Comparison of ENCODE assay signal across 8 mouse cellular contexts in genomic region chr16:34806883-34807767, GRCm38 (mm10).
DNase-seq lines count a peak whose midpoint lies in the region; ATAC-seq and TF ChIP-seq lines count a peak whose summit lies in the region.

No protein-coding gene starts in this region.

- peaks cover 24% of the 10 kb centered on the region for H3K4me1 ChIP-seq in forebrain, embryonic 12.5 days
- H3K4me1 ChIP-seq in forebrain, embryonic 16.5 days (replicated peaks; ENCODE audit: control insufficient read depth, insufficient read depth, low read length): peaks cover 11% of the 10 kb centered on the region; the same call in 1 of the 2 replicates
- peaks cover 8% of the 10 kb centered on the region; the same call in 1 of the 2 replicates for H3K4me1 ChIP-seq in kidney, adult 2 months (ENCODE audit: control insufficient read depth, insufficient read depth, low read length)
- H3K4me1 ChIP-seq in lung, embryonic 14.5 days (ENCODE audit: insufficient read depth): peaks cover 15% of the 10 kb centered on the region
- no peaks in the 10 kb centered on the region for H3K4me1 ChIP-seq in stomach, postnatal 0 days (replicated peaks; ENCODE audit: control insufficient read depth, insufficient read depth)

- H3K27ac ChIP-seq in forebrain, embryonic 12.5 days: no peak overlapping the region
- no peak overlapping the region for H3K27ac ChIP-seq in forebrain, embryonic 16.5 days (ENCODE audit: low read length)
- H3K27ac ChIP-seq in kidney, adult 2 months (ENCODE audit: insufficient read depth, low read depth, low read length): no peak overlapping the region
- peak overlapping the region; percentile 69 for H3K27ac ChIP-seq in lung, embryonic 14.5 days (ENCODE audit: low read depth)
- peak overlapping the region; percentile 49; the same call in 1 of the 2 replicates for H3K27ac ChIP-seq in stomach, postnatal 0 days (replicated peaks)

- H3K27me3 ChIP-seq in forebrain, embryonic 12.5 days: peaks cover 10% of the 10 kb centered on the region
- H3K27me3 ChIP-seq in forebrain, embryonic 16.5 days (replicated peaks; ENCODE audit: control insufficient read depth, insufficient read depth, low read length): 0 out of 2 replicates have a peak, but pooled peaks cover 3% of the 10 kb centered on the region
- H3K27me3 ChIP-seq in kidney, adult 2 months (replicated peaks; ENCODE audit: control insufficient read depth, insufficient read depth, low read length): no peaks in the 10 kb centered on the region
- H3K27me3 ChIP-seq in lung, embryonic 14.5 days (ENCODE audit: insufficient read depth, low read length): no peaks in the 10 kb centered on the region
- no peaks in the 10 kb centered on the region for H3K27me3 ChIP-seq in stomach, postnatal 0 days (ENCODE audit: control insufficient read depth, insufficient read depth, low read length)

- no peak for TF ChIP-seq CTCF in kidney, adult 2 months (conservative IDR thresholded peaks at IDR 0.05; ENCODE audit: insufficient read depth, insufficient read length, low read depth, low read length)
- no peak for TF ChIP-seq CTCF in lung, embryonic 14.5 days (IDR thresholded peaks at IDR 0.05; ENCODE audit: low read depth)
- no peak for TF ChIP-seq CTCF in stomach, postnatal 0 days (IDR thresholded peaks at IDR 0.05; ENCODE audit: low read depth)

- no peak for ATAC-seq in forebrain, embryonic 12.5 days (ENCODE audit: low FRiP score)
- no peak for ATAC-seq in forebrain, embryonic 16.5 days
- peak; percentile 60 for ATAC-seq in lung, embryonic 14.5 days (ENCODE audit: insufficient read depth)
- ATAC-seq in stomach, postnatal 0 days (ENCODE audit: low FRiP score, low TSS enrichment): peak; percentile 38; the same call in 1 of the 2 replicates

- H3K36me3 ChIP-seq in forebrain, embryonic 12.5 days (replicated peaks): no peaks in the 10 kb centered on the region
- H3K36me3 ChIP-seq in forebrain, embryonic 16.5 days (ENCODE audit: control insufficient read depth, insufficient read depth): no peaks in the 10 kb centered on the region
- no peaks in the 10 kb centered on the region for H3K36me3 ChIP-seq in kidney, adult 2 months (ENCODE audit: control insufficient read depth, insufficient read depth, low read length)
- H3K36me3 ChIP-seq in lung, embryonic 14.5 days (ENCODE audit: insufficient read depth): no peaks in the 10 kb centered on the region
- H3K36me3 ChIP-seq in stomach, postnatal 0 days (ENCODE audit: control insufficient read depth, insufficient read depth, low read length): no peaks in the 10 kb centered on the region

- H3K9me3 ChIP-seq in forebrain, embryonic 12.5 days: 0 out of 2 replicates have a peak, but pooled peaks cover 2% of the 10 kb centered on the region
- no peaks in the 10 kb centered on the region for H3K9me3 ChIP-seq in forebrain, embryonic 16.5 days (ENCODE audit: control insufficient read depth, low read length)
- 0 out of 2 replicates have a peak, but pooled peaks cover 3% of the 10 kb centered on the region for H3K9me3 ChIP-seq in lung, embryonic 14.5 days (ENCODE audit: low read depth, low read length)
- no peaks in the 10 kb centered on the region for H3K9me3 ChIP-seq in stomach, postnatal 0 days (ENCODE audit: control insufficient read depth, low read length)

- TF ChIP-seq POLR2A in kidney, adult 2 months (IDR thresholded peaks at IDR 0.05; ENCODE audit: low read depth, low read length): no peak

- H3K4me3 ChIP-seq in forebrain, embryonic 12.5 days (replicated peaks): no peak overlapping the region
- H3K4me3 ChIP-seq in forebrain, embryonic 16.5 days (replicated peaks; ENCODE audit: low read length): no peak overlapping the region
- peak overlapping the region; percentile 19; the same call in 1 of the 2 replicates for H3K4me3 ChIP-seq in kidney, adult 2 months (ENCODE audit: insufficient read depth, low read depth, low read length)
- H3K4me3 ChIP-seq in lung, embryonic 14.5 days (ENCODE audit: low read depth, low read length): 0 out of 2 replicates have a peak overlapping the region, but pooled peaks have one; percentile 7
- no peak overlapping the region for H3K4me3 ChIP-seq in stomach, postnatal 0 days (ENCODE audit: low read depth, low read length)

- 9% methylated on average over 16 of the region's 16 CpGs for WGBS in forebrain, embryonic 12.5 days
- WGBS in forebrain, embryonic 16.5 days: 12% methylated on average over 16 of the region's 16 CpGs
- 54% methylated on average over 16 of the region's 16 CpGs for WGBS in kidney, adult 2 months
- WGBS in lung, embryonic 14.5 days: 28% methylated on average over 16 of the region's 16 CpGs
- 29% methylated on average over 16 of the region's 16 CpGs for WGBS in stomach, postnatal 0 days

- DNase-seq in gastrocnemius, postnatal 4 days (ENCODE audit: low spot score in 2 of 2): peak; percentile 29 to 68
- peak; percentile 81 for DNase-seq in kidney, adult 2 months
- DNase-seq in lung, embryonic 14.5 days: peak; percentile 70
- peak; percentile 25 for DNase-seq in stomach, postnatal 0 days (ENCODE audit: low spot score)
- no peak for DNase-seq in left cerebral cortex, postnatal 36 days (ENCODE audit: low spot score in 2 of 2)
- no peak for DNase-seq in adrenal gland, adult 18-20 months (ENCODE audit: low spot score in 2 of 2)

- intact Hi-C loops in left cerebral cortex, postnatal 36 days (cut with DNase I): no loop called here

- TF ChIP-seq EP300 in stomach, postnatal 0 days (optimal IDR thresholded peaks at IDR 0.05): no peak

- 0 out of 2 replicates have a peak overlapping the region, but pooled peaks have one; percentile 12 for H3K9ac ChIP-seq in forebrain, embryonic 12.5 days
- no peak overlapping the region for H3K9ac ChIP-seq in forebrain, embryonic 16.5 days (replicated peaks; ENCODE audit: low read depth, low read length)
- H3K9ac ChIP-seq in lung, embryonic 14.5 days: peak overlapping the region; percentile 20
- no peak overlapping the region for H3K9ac ChIP-seq in stomach, postnatal 0 days (ENCODE audit: low read length)

- peak overlapping the region; percentile 30; the same call in 1 of the 2 replicates for H3K4me2 ChIP-seq in forebrain, embryonic 12.5 days
- no peak overlapping the region for H3K4me2 ChIP-seq in forebrain, embryonic 16.5 days (ENCODE audit: low read length)
- peak overlapping the region; percentile 35; the same call in 1 of the 2 replicates for H3K4me2 ChIP-seq in lung, embryonic 14.5 days
- peak overlapping the region; percentile 23; the same call in 1 of the 2 replicates for H3K4me2 ChIP-seq in stomach, postnatal 0 days (replicated peaks; ENCODE audit: low read depth)

Comparison
In these comparisons a context has a peak if more than half of its experiments do, and no peak if none do; other contexts are left out.
1. H3K9ac ChIP-seq: peak in forebrain, embryonic 12.5 days (single experiment) and lung, embryonic 14.5 days (single experiment); none in forebrain, embryonic 16.5 days (single experiment) and stomach, postnatal 0 days (single experiment).
2. ATAC-seq: peak in lung, embryonic 14.5 days (single experiment) and stomach, postnatal 0 days (single experiment); none in forebrain, embryonic 12.5 days (single experiment) and forebrain, embryonic 16.5 days (single experiment).
3. H3K27ac ChIP-seq: peak in lung, embryonic 14.5 days (single experiment) and stomach, postnatal 0 days (single experiment); none in forebrain, embryonic 12.5 days (single experiment), forebrain, embryonic 16.5 days (single experiment) and kidney, adult 2 months (single experiment).
4. H3K4me3 ChIP-seq: peak in kidney, adult 2 months (single experiment) and lung, embryonic 14.5 days (single experiment); none in forebrain, embryonic 12.5 days (single experiment), forebrain, embryonic 16.5 days (single experiment) and stomach, postnatal 0 days (single experiment).
5. DNase-seq: peak in gastrocnemius, postnatal 4 days (2 of 2), kidney, adult 2 months (single experiment), lung, embryonic 14.5 days (single experiment) and stomach, postnatal 0 days (single experiment); none in left cerebral cortex, postnatal 36 days (0 of 2) and adrenal gland, adult 18-20 months (0 of 2).